12 mouse cellular contexts compared by ENCODE assay signal in genomic region chr5:77102522-77103365, GRCm38 (mm10). TPM values are rescaled to one million over a fixed set of nuclear protein-coding genes. Genes with fewer than 3 reads are reported as not detected.
DNase-seq lines count a peak whose midpoint lies in the region; ATAC-seq and TF ChIP-seq lines count a peak whose summit lies in the region.
"Had no signal": no experiment of that assay in that cellular context is flagged by ENCODE, and none has a peak within 500 bp of the region (broad histone marks: within the 10 kb centered on the region; RNA-seq: fewer than 3 reads in every experiment).

No protein-coding gene starts in this region.

- no peak overlapping the region for H3K27ac ChIP-seq in lung, embryonic 14.5 days (ENCODE audit: low read depth)
- H3K27ac ChIP-seq in forebrain, embryonic 11.5 days (ENCODE audit: low read depth, low read length) = peak overlapping the region; percentile 32; the same call in 1 of the 2 replicates
- H3K27ac ChIP-seq in hindbrain, embryonic 14.5 days = 0 out of 2 replicates have a peak overlapping the region, but pooled peaks have one; percentile 15
- H3K27ac ChIP-seq: kidney, embryonic 15.5 days; limb, embryonic 10.5 days had no signal

- peak; percentile 61 for DNase-seq in lung, embryonic 14.5 days
- no peak for DNase-seq in lung, postnatal 25 days (ENCODE audit: low spot score)
- peak; percentile 89 for DNase-seq in MEL-GATA-1-ER (ENCODE audit: extremely low read depth, low read depth)
- no peak for DNase-seq in forebrain, embryonic 11.5 days (ENCODE audit: low spot score)
- no peak for DNase-seq in hindbrain, embryonic 14.5 days (ENCODE audit: low spot score)
- DNase-seq in frontal cortex, postnatal 14 days (ENCODE audit: low spot score in 2 of 2) = no peak
- no peak for DNase-seq in right cerebral cortex, postnatal 4 days
- DNase-seq: adrenal gland, postnatal 14 days; gastrocnemius, postnatal 25 days had no signal

- no peak overlapping the region for H3K4me3 ChIP-seq in lung, embryonic 14.5 days (ENCODE audit: low read depth, low read length)
- no peak overlapping the region for H3K4me3 ChIP-seq in forebrain, embryonic 11.5 days (ENCODE audit: low read depth, low read length)
- no peak overlapping the region for H3K4me3 ChIP-seq in hindbrain, embryonic 14.5 days (replicated peaks; ENCODE audit: low read length)
- H3K4me3 ChIP-seq: kidney, embryonic 15.5 days; limb, embryonic 10.5 days had no signal

- no peak overlapping the region for H3K4me2 ChIP-seq in lung, embryonic 14.5 days
- H3K4me2 ChIP-seq in forebrain, embryonic 11.5 days (ENCODE audit: low read depth, low read length, severe bottlenecking) = no peak overlapping the region
- no peak overlapping the region for H3K4me2 ChIP-seq in hindbrain, embryonic 14.5 days (replicated peaks)
- H3K4me2 ChIP-seq: kidney, embryonic 15.5 days had no signal

- no peaks in the 10 kb centered on the region for H3K27me3 ChIP-seq in lung, embryonic 14.5 days (ENCODE audit: insufficient read depth, low read length)
- peaks cover 4% of the 10 kb centered on the region; the same call in 1 of the 2 replicates for H3K27me3 ChIP-seq in forebrain, embryonic 11.5 days (ENCODE audit: control insufficient read depth, insufficient read depth, low read length)
- no peaks in the 10 kb centered on the region for H3K27me3 ChIP-seq in hindbrain, embryonic 14.5 days (ENCODE audit: control insufficient read depth, insufficient read depth, low read length)
- H3K27me3 ChIP-seq: kidney, embryonic 15.5 days had no signal

- ATAC-seq in lung, embryonic 14.5 days (ENCODE audit: insufficient read depth) = peak; percentile 56; the same call in 1 of the 2 replicates
- peak; percentile 76 for ATAC-seq in forebrain, embryonic 11.5 days (replicated peaks; ENCODE audit: low FRiP score)
- peak; percentile 53; the same call in 1 of the 2 replicates for ATAC-seq in hindbrain, embryonic 14.5 days (ENCODE audit: low FRiP score)
- ATAC-seq in erythroblast, adult 5-6 weeks (replicated peaks; ENCODE audit: low FRiP score, poor library complexity, severe bottlenecking) = no peak

- no peak overlapping the region for H3K9ac ChIP-seq in lung, embryonic 14.5 days
- H3K9ac ChIP-seq in forebrain, embryonic 11.5 days (ENCODE audit: low read length) = no peak overlapping the region
- H3K9ac ChIP-seq in hindbrain, embryonic 14.5 days = no peak overlapping the region
- H3K9ac ChIP-seq: kidney, embryonic 15.5 days had no signal

- H3K36me3 ChIP-seq in lung, embryonic 14.5 days (ENCODE audit: insufficient read depth) = no peaks in the 10 kb centered on the region
- no peaks in the 10 kb centered on the region for H3K36me3 ChIP-seq in forebrain, embryonic 11.5 days (ENCODE audit: control insufficient read depth, insufficient read depth, low read length)
- no peaks in the 10 kb centered on the region for H3K36me3 ChIP-seq in hindbrain, embryonic 14.5 days (replicated peaks; ENCODE audit: control insufficient read depth, insufficient read depth)
- H3K36me3 ChIP-seq: kidney, embryonic 15.5 days; limb, embryonic 10.5 days had no signal

- WGBS in lung, embryonic 14.5 days = 69% methylated on average over 15 of the region's 15 CpGs
- WGBS in forebrain, embryonic 11.5 days = 69% methylated on average over 15 of the region's 15 CpGs
- WGBS in hindbrain, embryonic 14.5 days = 70% methylated on average over 15 of the region's 15 CpGs

- H3K9me3 ChIP-seq in lung, embryonic 14.5 days (ENCODE audit: low read depth, low read length) = no peaks in the 10 kb centered on the region
- no peaks in the 10 kb centered on the region for H3K9me3 ChIP-seq in forebrain, embryonic 11.5 days (ENCODE audit: control insufficient read depth, low read length)
- no peaks in the 10 kb centered on the region for H3K9me3 ChIP-seq in hindbrain, embryonic 14.5 days (ENCODE audit: control insufficient read depth, low read length)
- H3K9me3 ChIP-seq: kidney, embryonic 15.5 days; limb, embryonic 10.5 days had no signal

- H3K4me1 ChIP-seq in lung, embryonic 14.5 days (ENCODE audit: insufficient read depth) = peaks cover 2% of the 10 kb centered on the region; the same call in 1 of the 2 replicates
- peaks cover 10% of the 10 kb centered on the region; the same call in 1 of the 2 replicates for H3K4me1 ChIP-seq in forebrain, embryonic 11.5 days (replicated peaks; ENCODE audit: control insufficient read depth, insufficient read depth, low read length)
- peaks cover 4% of the 10 kb centered on the region for H3K4me1 ChIP-seq in hindbrain, embryonic 14.5 days (replicated peaks; ENCODE audit: control insufficient read depth, insufficient read depth, low read length)

- TF ChIP-seq CTCF in lung, embryonic 14.5 days (IDR thresholded peaks at IDR 0.05; ENCODE audit: low read depth) = no peak

RNA-seq across cellular contexts. Expression of gene Hopx, which starts 12.2 kb away (rescaled TPM):
- polyA plus RNA-seq in lung, embryonic 14.5 days (2014; fragmentation: Nextera tagmentation; extraction: Ambion mirVana) = 2.4 and 3.6 TPM in 2 replicates
- 0.63 and 0.87 TPM in 2 replicates for polyA plus RNA-seq in forebrain, embryonic 11.5 days (2014; fragmentation: Nextera tagmentation; extraction: Ambion mirVana)
- 8.4 and 11.3 TPM in 2 replicates for polyA plus RNA-seq in hindbrain, embryonic 14.5 days (2014; fragmentation: Nextera tagmentation; extraction: Ambion mirVana)
- total RNA-seq in erythroblast, adult 5-6 weeks (2015; ENCODE audit: low replicate concordance) = 11.3 TPM in 1 of 2 replicates, not detected in the other
- 3.3 and 6.4 TPM in 2 replicates for total RNA-seq in erythroblast, adult 5-6 weeks (2017; ENCODE audit: low replicate concordance)
- polyA plus RNA-seq: limb, embryonic 10.5 days had no signal

Comparison
In these comparisons a context has a peak if more than half of its experiments do, and no peak if none do; other contexts are left out.
1. DNase-seq: peak in lung, embryonic 14.5 days (single experiment) and MEL-GATA-1-ER (single experiment); none in lung, postnatal 25 days (single experiment), forebrain, embryonic 11.5 days (single experiment), hindbrain, embryonic 14.5 days (single experiment), frontal cortex, postnatal 14 days (0 of 2) and right cerebral cortex, postnatal 4 days (single experiment).